In genomic region chr11:63767631-63768250, GRCm38 (mm10) we compare ENCODE assay signal across 20 mouse cellular contexts.
DNase-seq lines count a peak whose midpoint lies in the region; ATAC-seq and TF ChIP-seq lines count a peak whose summit lies in the region.
"Had no signal": no experiment of that assay in that cellular context is flagged by ENCODE, and none has a peak within 500 bp of the region (broad histone marks: within the 10 kb centered on the region; RNA-seq: fewer than 3 reads in every experiment).

No protein-coding gene starts in this region.

- 54% methylated on average over 10 of the region's 10 CpGs for WGBS in liver, postnatal 0 days (ENCODE audit: insufficient replicate concordance)
- 55% methylated on average over 10 of the region's 10 CpGs for WGBS in liver, embryonic 11.5 days
- WGBS in lung, postnatal 0 days, result 31% methylated on average over 10 of the region's 10 CpGs
- 35% methylated on average over 10 of the region's 10 CpGs for WGBS in stomach, postnatal 0 days

- H3K27me3 ChIP-seq in liver, postnatal 0 days (ENCODE audit: insufficient read depth, low read length), result no peaks in the 10 kb centered on the region
- no peaks in the 10 kb centered on the region for H3K27me3 ChIP-seq in liver, embryonic 11.5 days (replicated peaks; ENCODE audit: control insufficient read depth, insufficient read depth, low read length)
- no peaks in the 10 kb centered on the region for H3K27me3 ChIP-seq in lung, postnatal 0 days (replicated peaks; ENCODE audit: insufficient read depth, low read length)
- no peaks in the 10 kb centered on the region for H3K27me3 ChIP-seq in stomach, postnatal 0 days (ENCODE audit: control insufficient read depth, insufficient read depth, low read length)
- H3K27me3 ChIP-seq: forebrain, embryonic 13.5 days; heart, embryonic 15.5 days had no signal

- no peak overlapping the region for H3K4me2 ChIP-seq in liver, postnatal 0 days (ENCODE audit: low read depth, low read length)
- H3K4me2 ChIP-seq in liver, embryonic 11.5 days, result no peak overlapping the region
- no peak overlapping the region for H3K4me2 ChIP-seq in lung, postnatal 0 days (replicated peaks; ENCODE audit: low read depth, low read length)
- no peak overlapping the region for H3K4me2 ChIP-seq in stomach, postnatal 0 days (replicated peaks; ENCODE audit: low read depth)
- H3K4me2 ChIP-seq: forebrain, embryonic 13.5 days; heart, embryonic 11.5 days; heart, embryonic 15.5 days; hindbrain, embryonic 14.5 days had no signal

- no peak overlapping the region for H3K4me3 ChIP-seq in liver, postnatal 0 days (ENCODE audit: low read depth, low read length)
- no peak overlapping the region for H3K4me3 ChIP-seq in liver, embryonic 11.5 days (ENCODE audit: low read depth, low read length)
- no peak overlapping the region for H3K4me3 ChIP-seq in lung, postnatal 0 days (ENCODE audit: low read depth, low read length)
- no peak overlapping the region for H3K4me3 ChIP-seq in stomach, postnatal 0 days (ENCODE audit: low read depth, low read length)
- H3K4me3 ChIP-seq: embryonic facial prominence, embryonic 10.5 days; forebrain, embryonic 13.5 days; gastrocnemius, adult 2 months; heart, embryonic 15.5 days; hindbrain, embryonic 10.5 days had no signal

- DNase-seq in liver, postnatal 0 days, result no peak
- no peak for DNase-seq in liver, embryonic 11.5 days (ENCODE audit: low spot score)
- DNase-seq in lung, postnatal 0 days (ENCODE audit: low spot score), result peak; percentile 16
- no peak for DNase-seq in lung, postnatal 36 days
- DNase-seq in stomach, postnatal 0 days (ENCODE audit: low spot score), result no peak
- DNase-seq in left cerebral cortex, adult 8-10 months (ENCODE audit: low spot score in 2 of 2), result no peak
- DNase-seq: adrenal gland, adult 8-10 months; adrenal gland, postnatal 36 days; cerebellum, adult 2 months; cerebellum, postnatal 10 days; forebrain, postnatal 0 days; gastrocnemius, adult 2 months; gastrocnemius, postnatal 25 days; heart, adult 18-20 months had no signal

- no peaks in the 10 kb centered on the region for H3K4me1 ChIP-seq in liver, postnatal 0 days (ENCODE audit: insufficient read depth)
- no peaks in the 10 kb centered on the region for H3K4me1 ChIP-seq in liver, embryonic 11.5 days (replicated peaks; ENCODE audit: control insufficient read depth, insufficient read depth, low read length)
- no peaks in the 10 kb centered on the region for H3K4me1 ChIP-seq in lung, postnatal 0 days (ENCODE audit: insufficient read depth, low read depth, low read length)
- H3K4me1 ChIP-seq in stomach, postnatal 0 days (replicated peaks; ENCODE audit: control insufficient read depth, insufficient read depth), result no peaks in the 10 kb centered on the region
- H3K4me1 ChIP-seq: forebrain, embryonic 13.5 days; heart, embryonic 15.5 days; hindbrain, embryonic 10.5 days had no signal

- no peaks in the 10 kb centered on the region; the same call in 1 of the 2 replicates for H3K9me3 ChIP-seq in liver, postnatal 0 days (ENCODE audit: low read length)
- H3K9me3 ChIP-seq in liver, embryonic 11.5 days (ENCODE audit: control insufficient read depth, low read length), result no peaks in the 10 kb centered on the region
- no peaks in the 10 kb centered on the region for H3K9me3 ChIP-seq in lung, postnatal 0 days (ENCODE audit: low read length)
- H3K9me3 ChIP-seq in stomach, postnatal 0 days (ENCODE audit: control insufficient read depth, low read length), result no peaks in the 10 kb centered on the region
- H3K9me3 ChIP-seq: embryonic facial prominence, embryonic 10.5 days; heart, embryonic 15.5 days had no signal

- TF ChIP-seq EP300 in liver, postnatal 0 days (IDR thresholded peaks at IDR 0.05; ENCODE audit: low read depth), result 0 out of 2 replicates have a peak, but pooled peaks have one; percentile 14
- no peak for TF ChIP-seq EP300 in lung, postnatal 0 days (IDR thresholded peaks at IDR 0.05)
- no peak for TF ChIP-seq EP300 in stomach, postnatal 0 days (optimal IDR thresholded peaks at IDR 0.05)

- TF ChIP-seq CTCF in liver, postnatal 0 days (IDR thresholded peaks at IDR 0.05; ENCODE audit: low read depth), result no peak
- TF ChIP-seq CTCF in lung, postnatal 0 days (IDR thresholded peaks at IDR 0.05), result no peak
- TF ChIP-seq CTCF in stomach, postnatal 0 days (IDR thresholded peaks at IDR 0.05; ENCODE audit: low read depth), result peak; percentile 24; the same call in 1 of the 2 replicates

- no peak overlapping the region for H3K27ac ChIP-seq in liver, postnatal 0 days (ENCODE audit: low read depth)
- no peak overlapping the region for H3K27ac ChIP-seq in liver, embryonic 11.5 days (ENCODE audit: low read depth, low read length)
- no peak overlapping the region for H3K27ac ChIP-seq in lung, postnatal 0 days (ENCODE audit: low read length)
- H3K27ac ChIP-seq in stomach, postnatal 0 days (replicated peaks), result no peak overlapping the region
- H3K27ac ChIP-seq: embryonic facial prominence, embryonic 10.5 days; forebrain, embryonic 13.5 days; gastrocnemius, adult 2 months; heart, embryonic 15.5 days; hindbrain, embryonic 10.5 days; hindbrain, embryonic 14.5 days had no signal

- H3K36me3 ChIP-seq in liver, postnatal 0 days (replicated peaks; ENCODE audit: insufficient read depth, low read length), result no peaks in the 10 kb centered on the region
- H3K36me3 ChIP-seq in liver, embryonic 11.5 days (ENCODE audit: control insufficient read depth, insufficient read depth, low read length), result no peaks in the 10 kb centered on the region
- H3K36me3 ChIP-seq in lung, postnatal 0 days (ENCODE audit: insufficient read depth, low read length), result no peaks in the 10 kb centered on the region
- H3K36me3 ChIP-seq in stomach, postnatal 0 days (ENCODE audit: control insufficient read depth, insufficient read depth, low read length), result no peaks in the 10 kb centered on the region
- H3K36me3 ChIP-seq: embryonic facial prominence, embryonic 10.5 days; heart, embryonic 15.5 days; hindbrain, embryonic 10.5 days had no signal

- no peak for ATAC-seq in liver, postnatal 0 days
- no peak for ATAC-seq in liver, embryonic 11.5 days (replicated peaks; ENCODE audit: low FRiP score)
- ATAC-seq in lung, postnatal 0 days, result peak; percentile 26; the same call in 1 of the 2 replicates
- no peak for ATAC-seq in stomach, postnatal 0 days (ENCODE audit: low FRiP score, low TSS enrichment)
- ATAC-seq: forebrain, embryonic 13.5 days; forebrain, postnatal 0 days had no signal

- H3K9ac ChIP-seq in liver, postnatal 0 days (replicated peaks), result no peak overlapping the region
- no peak overlapping the region for H3K9ac ChIP-seq in liver, embryonic 11.5 days (ENCODE audit: low read depth, low read length)
- H3K9ac ChIP-seq in lung, postnatal 0 days (replicated peaks; ENCODE audit: low read depth), result no peak overlapping the region
- H3K9ac ChIP-seq in stomach, postnatal 0 days (ENCODE audit: low read length), result no peak overlapping the region
- H3K9ac ChIP-seq: forebrain, embryonic 13.5 days; forebrain, postnatal 0 days; heart, embryonic 15.5 days; hindbrain, embryonic 14.5 days had no signal
